Mouse (Mus musculus) cortical plate, adult 2 months (tissue): ENCODE results near the gene Mip. TPM values are rescaled to one million over a fixed set of nuclear protein-coding genes. Genes with fewer than 3 reads are reported as not detected.
A peak's percentile ranks its signal among the peaks of the same experiment; 100 is the strongest.
"Not testable (repeated sequence)": the region's sequence is repeated elsewhere in the genome, so short reads cannot be mapped to it uniquely, and the experiment has no call there.

Experiments
- H3K27ac ChIP-seq: fragments of 200-500 bp; 2 replicates; pipeline ENCODE4 v1.5.1; 2012; ENCODE audit warnings: low read length, control low read depth, inconsistent platforms; ENCODE audit not compliant: insufficient read depth
- H3K4me1 ChIP-seq: fragments of 200-500 bp; 2 replicates; pipeline ENCODE4 v1.6.1; 2011; ENCODE audit warnings: low read length; ENCODE audit not compliant: control insufficient read depth, insufficient read depth
- H3K4me3 ChIP-seq: fragments of 200-500 bp; 2 replicates; pipeline ENCODE4 v1.5.1; 2011; ENCODE audit warnings: mild to moderate bottlenecking, low read length, control low read depth; ENCODE audit not compliant: insufficient read depth
- CTCF ChIP-seq: fragments of 200-500 bp; IDR thresholded peaks from 2 replicates; pipeline ENCODE4 v1.5.1; 2011; ENCODE audit warnings: mild to moderate bottlenecking, control low read depth, low read length; ENCODE audit not compliant: insufficient read depth; ENCODE audit errors: extremely low read depth
- POLR2A ChIP-seq: fragments of 200-500 bp; IDR thresholded peaks from 2 replicates; pipeline ENCODE4 v1.6.1; 2011; ENCODE audit warnings: mild to moderate bottlenecking, low read length, control low read depth; ENCODE audit not compliant: insufficient read depth; ENCODE audit errors: extremely low read depth
- polyA plus RNA-seq: library from polyadenylated mRNA; depleted of rRNA; stranded (reverse); fragments of >200 nt; gene quantifications from 2 replicates; pipeline ENCODE4 v1.2.3, GENCODE M21; 2012

Gene Mip
- polyA plus RNA-seq, 1 experiment, result not detected

GRCm38 (mm10) chr10:128262300-128262699 lies 36.7 kb downstream of the Mip start:
- Histone ChIP-seq H3K4me1 (no peaks in the 10 kb centered on the region), H3K4me3 (no peak overlapping the region), H3K27ac (no peak overlapping the region)
- no peak for TF ChIP-seq CTCF
- TF ChIP-seq POLR2A, result no peak

DNA sequence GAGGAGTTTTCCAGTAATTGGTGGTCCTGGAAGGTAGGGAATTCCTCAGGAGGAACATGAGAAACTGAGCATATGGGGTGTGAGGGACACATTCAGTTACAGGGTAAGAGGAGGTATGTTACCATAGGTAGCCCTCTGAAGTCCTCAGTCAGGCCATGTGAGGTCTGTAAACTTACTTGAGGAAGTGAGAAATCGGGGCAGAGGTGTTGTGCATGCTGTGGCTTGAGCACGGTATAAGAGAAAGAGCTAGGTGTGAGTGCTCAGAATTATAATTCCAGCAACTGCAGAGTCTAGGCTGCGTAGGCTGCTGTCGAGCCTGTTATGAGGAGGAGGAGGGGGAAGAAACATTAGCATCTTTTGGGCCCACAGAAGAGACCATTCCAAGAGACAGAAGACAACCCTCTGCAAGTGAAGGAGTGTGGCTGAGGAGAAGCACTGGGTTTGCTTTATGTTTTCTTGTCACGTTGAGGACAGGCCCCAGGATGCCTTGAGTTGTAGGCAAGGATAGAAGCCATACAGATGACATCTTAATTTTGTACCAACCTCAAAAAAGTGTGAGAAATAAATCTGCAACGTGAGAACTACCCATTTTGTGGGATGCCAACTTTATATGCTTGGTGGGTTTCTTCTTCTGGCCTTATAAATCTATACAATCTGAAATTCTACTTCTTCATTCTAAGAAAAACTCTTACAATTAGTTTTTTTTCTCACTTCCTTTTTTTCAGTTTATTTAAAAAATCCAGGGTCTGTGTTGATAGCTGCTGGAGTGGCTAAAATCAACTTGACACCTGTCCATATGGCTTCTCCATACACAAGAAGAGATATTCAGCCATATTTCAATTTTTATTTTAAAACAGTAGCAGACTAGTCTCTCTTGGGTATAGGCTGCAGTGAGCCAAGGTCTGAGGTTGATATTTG lies 38.0 kb downstream of the Mip start:
- no peaks in the 10 kb centered on the region for H3K4me1 ChIP-seq
- no peak overlapping the region for H3K4me3 ChIP-seq
- TF ChIP-seq CTCF (no peak), POLR2A (no peak)
- no peak overlapping the region for H3K27ac ChIP-seq

GRCm38 (mm10) chr10:128268371-128268770 lies 42.7 kb downstream of the Mip start, which contains the start of gene Apof:
TSS of gene Apof (plus strand) at chr10:128268671.
- Histone ChIP-seq H3K4me1 (0 out of 2 replicates have a peak, but pooled peaks cover 1% of the 10 kb centered on the region), H3K27ac (no peak within 1 kb of the TSS), H3K4me3 (no peak within 1 kb of the TSS)
- no peak for TF ChIP-seq CTCF
- TF ChIP-seq POLR2A, result no peak

DNA sequence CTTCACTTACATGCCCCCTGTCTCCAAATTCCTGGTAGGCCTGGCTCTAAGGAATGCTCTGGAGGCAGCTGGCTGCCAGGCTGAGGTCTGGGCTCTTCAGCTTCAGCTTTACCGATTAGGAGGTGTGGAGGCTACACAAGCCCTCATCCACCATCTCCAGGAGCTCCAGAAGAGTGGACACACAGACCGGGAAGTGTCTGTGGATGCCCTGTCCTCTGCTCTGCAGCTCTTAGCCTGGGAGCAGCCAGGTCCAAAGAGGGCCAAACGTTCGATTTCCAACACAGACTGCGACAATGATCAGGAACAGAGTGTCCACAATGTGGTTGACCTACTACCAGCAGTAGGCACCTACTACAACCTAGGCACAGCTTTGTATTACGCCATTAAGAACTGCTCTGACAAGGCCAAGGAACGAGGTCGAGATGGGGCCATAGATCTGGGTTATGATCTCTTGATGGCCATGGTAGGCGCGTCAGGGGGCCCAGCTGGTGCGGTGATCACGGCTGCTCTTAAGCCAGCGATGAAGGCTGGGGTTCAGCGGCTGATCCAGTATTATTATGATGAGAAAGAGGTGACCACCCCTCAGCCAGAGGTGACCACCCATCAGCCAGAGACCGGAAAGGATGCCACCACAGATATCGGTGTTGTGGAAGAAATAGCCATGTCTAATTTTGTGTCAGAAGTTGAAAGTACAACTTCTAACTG lies 43.7 kb downstream of the Mip start:
- Histone ChIP-seq H3K4me3 (no peak overlapping the region; the same call in 1 of the 2 replicates), H3K27ac (no peak overlapping the region), H3K4me1 (0 out of 2 replicates have a peak, but pooled peaks cover 1% of the 10 kb centered on the region)
- no peak for TF ChIP-seq POLR2A
- no peak for TF ChIP-seq CTCF

DNA sequence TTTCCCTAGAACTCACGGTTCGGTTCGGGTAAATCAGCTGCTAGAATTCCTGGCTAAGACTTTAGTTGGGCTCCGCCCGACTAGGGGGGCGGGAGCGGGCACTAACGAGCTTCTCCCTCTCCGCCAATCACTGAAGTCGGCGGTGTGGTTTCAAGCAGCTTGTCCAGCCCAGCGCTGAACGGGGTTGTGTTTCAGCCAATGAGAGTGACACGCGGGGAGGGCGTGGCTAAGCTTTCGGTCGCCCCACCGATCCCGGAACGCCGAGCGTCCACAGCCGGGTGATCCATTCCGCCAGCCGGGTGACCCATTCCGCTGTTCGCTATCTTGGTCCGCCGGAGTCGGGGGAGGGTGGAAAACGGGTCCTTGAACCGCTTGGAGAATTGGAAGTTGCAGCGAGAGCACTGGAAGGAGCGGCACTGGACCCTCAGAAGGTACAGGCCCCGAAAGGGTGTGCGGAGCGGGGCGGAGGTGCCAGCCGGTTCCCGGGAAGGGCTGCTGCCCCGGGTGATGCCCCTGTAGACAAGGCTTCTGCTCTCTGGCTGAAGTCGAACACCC lies 44.7 kb downstream of the Mip start, which contains the start of gene Stat2:
TSS of gene Stat2 (plus strand) at position 273 of the 555 bp plus-strand sequence.
- Histone ChIP-seq H3K4me3 (peak within 1 kb of the TSS; percentile 78), H3K27ac (0 out of 2 replicates have a peak within 1 kb of the TSS, but pooled peaks have one; percentile 11), H3K4me1 (0 out of 2 replicates have a peak, but pooled peaks cover 1% of the 10 kb centered on the region)
- TF ChIP-seq CTCF (no peak), POLR2A (peak; percentile 91)

GRCm38 (mm10) chr10:128270866-128271265 lies 45.2 kb downstream of the Mip start:
- Histone ChIP-seq H3K4me3 (peak overlapping the region; percentile 78), H3K4me1 (0 out of 2 replicates have a peak, but pooled peaks cover 1% of the 10 kb centered on the region), H3K27ac (0 out of 2 replicates have a peak overlapping the region, but pooled peaks have one; percentile 11)
- TF ChIP-seq CTCF (no peak), POLR2A (no peak)

DNA sequence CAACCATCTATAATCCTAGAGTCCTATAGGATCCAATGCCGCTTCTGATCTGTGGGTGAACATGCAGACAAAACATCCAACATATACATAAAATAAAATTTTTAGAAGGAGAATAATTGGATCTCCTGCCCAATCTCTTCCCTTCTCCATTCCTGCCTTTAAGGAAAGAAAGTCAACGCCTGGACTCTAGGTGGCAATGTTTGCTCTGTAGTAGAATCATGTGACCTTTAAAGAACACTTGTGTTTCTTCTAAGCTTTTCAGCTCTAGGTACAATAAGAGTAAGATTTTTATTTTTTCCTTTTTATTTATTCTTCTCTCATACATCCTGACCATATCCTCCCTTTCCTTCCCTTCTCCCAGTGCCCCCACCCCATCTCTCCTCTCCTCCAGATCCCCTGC lies 46.2 kb downstream of the Mip start:
- no peak overlapping the region for H3K4me3 ChIP-seq
- no peak overlapping the region for H3K27ac ChIP-seq
- 0 out of 2 replicates have a peak, but pooled peaks cover 1% of the 10 kb centered on the region for H3K4me1 ChIP-seq
- TF ChIP-seq POLR2A (no peak), CTCF (no peak)

DNA sequence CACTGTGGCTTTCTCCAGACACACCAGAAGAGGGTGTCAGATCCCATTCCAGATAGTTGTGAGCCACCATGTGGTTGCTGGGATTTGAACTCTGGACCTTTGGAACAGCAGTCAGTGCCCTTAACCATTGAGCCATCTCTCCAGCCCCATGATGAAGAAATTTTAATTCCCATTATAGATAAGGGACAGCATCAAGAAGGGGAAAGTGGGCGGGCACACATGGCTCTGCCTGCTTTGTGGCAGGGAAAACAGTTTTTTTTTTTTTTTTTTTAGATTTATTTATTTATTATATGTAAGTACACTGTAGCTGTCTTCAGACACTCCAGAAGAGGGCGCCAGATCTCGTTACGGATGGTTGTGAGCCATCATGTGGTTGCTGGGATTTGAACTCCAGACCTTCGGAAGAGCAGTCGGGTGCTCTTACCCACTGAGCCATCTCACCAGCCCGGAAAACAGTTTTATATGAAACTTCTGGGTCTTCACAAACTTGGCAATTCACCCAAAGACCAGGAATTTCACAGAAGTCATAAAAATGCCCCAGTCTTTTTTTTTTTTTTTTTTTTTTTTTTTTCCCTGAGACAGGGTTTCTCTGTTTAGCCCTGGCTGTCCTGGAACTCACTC lies 47.3 kb downstream of the Mip start:
- H3K4me3 ChIP-seq, H3K4me1 ChIP-seq, H3K27ac ChIP-seq: not testable (repeated sequence)

GRCm38 (mm10) chr10:128275374-128275773 lies 49.7 kb downstream of the Mip start:
- H3K4me3 ChIP-seq, H3K27ac ChIP-seq, H3K4me1 ChIP-seq: not testable (repeated sequence)
